Mouse (Mus musculus) cortical plate, adult 2 months (tissue): ENCODE measurements around the gene 1700001L19Rik.

Experiments
- CTCF ChIP-seq: fragments of 200-500 bp; IDR thresholded peaks from 2 replicates; pipeline ENCODE4 v1.5.1; 2011; ENCODE audit warnings: mild to moderate bottlenecking, control low read depth, low read length; ENCODE audit not compliant: insufficient read depth; ENCODE audit errors: extremely low read depth
- POLR2A ChIP-seq: fragments of 200-500 bp; IDR thresholded peaks from 2 replicates; pipeline ENCODE4 v1.6.1; 2011; ENCODE audit warnings: mild to moderate bottlenecking, low read length, control low read depth; ENCODE audit not compliant: insufficient read depth; ENCODE audit errors: extremely low read depth

DNA sequence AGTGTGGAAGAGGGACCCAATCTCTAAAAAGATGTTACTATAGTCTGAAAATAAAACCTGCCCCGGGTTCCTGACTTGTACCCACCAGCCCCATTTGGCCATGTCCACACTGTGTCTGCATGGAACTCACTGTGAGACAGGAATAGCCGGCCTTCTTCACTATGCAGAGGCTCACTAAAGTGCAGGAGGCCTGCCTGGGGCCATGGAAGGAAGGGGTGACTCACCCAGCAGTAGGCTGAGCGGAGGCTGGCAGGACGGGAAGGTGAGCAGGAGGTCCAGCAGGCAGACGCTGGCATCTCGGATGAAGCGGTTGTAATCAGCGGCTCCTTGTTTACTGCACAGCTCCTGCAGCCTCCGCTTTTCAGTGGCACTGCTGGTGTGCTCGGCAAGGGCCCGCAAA is 28.7 kb upstream of the 1700001L19Rik start:
- TF ChIP-seq CTCF = no peak
- TF ChIP-seq POLR2A = no peak
